Mouse (Mus musculus) erythroblast, embryonic 14.5 days (primary cell): Measurements from ENCODE around the gene Cacna1a. TPM values are rescaled to one million over a fixed set of nuclear protein-coding genes. Genes with fewer than 3 reads are reported as not detected.

Experiments
- H3K27me3 ChIP-seq: 2 replicates; pipeline ENCODE4 v1.6.1; 2012; ENCODE audit warnings: inconsistent platforms; ENCODE audit not compliant: control insufficient read depth
- H3K36me3 ChIP-seq: 2 replicates; pipeline ENCODE4 v1.6.1; 2012; ENCODE audit warnings: mild to moderate bottlenecking, inconsistent platforms; ENCODE audit not compliant: control insufficient read depth
- H3K4me1 ChIP-seq: 2 replicates; pipeline ENCODE4 v1.6.1; 2012; ENCODE audit warnings: inconsistent platforms; ENCODE audit not compliant: control insufficient read depth
- H3K4me3 ChIP-seq: replicated peaks from 2 replicates; pipeline ENCODE3; 2012; ENCODE audit warnings: moderate library complexity, mild to moderate bottlenecking, inconsistent platforms
- H3K9me3 ChIP-seq: 2 replicates; pipeline ENCODE4 v1.6.1; 2012; ENCODE audit warnings: low read length, inconsistent platforms, mixed read lengths; ENCODE audit not compliant: control insufficient read depth
- GATA1 ChIP-seq: IDR thresholded peaks from 2 replicates; pipeline ENCODE4 v1.6.1; 2012; ENCODE audit warnings: low read length, inconsistent platforms, mixed read lengths
- TAL1 ChIP-seq: IDR thresholded peaks from 3 replicates; pipeline ENCODE4 v1.6.1; 2012; ENCODE audit warnings: low read length, inconsistent platforms, mixed read lengths
- polyA plus RNA-seq: library from polyadenylated mRNA; stranded (reverse); fragments of >175 nt; gene quantifications from 2 replicates; pipeline ENCODE4 v1.2.3, GENCODE M21; 2012

Gene Cacna1a
- polyA plus RNA-seq, 1 experiment, result 0.88 TPM

GRCm38 (mm10) chr8:84633841-84634584 lies 245.8 kb downstream of the Cacna1a start:
- Histone ChIP-seq H3K36me3 (no peaks in the 10 kb centered on the region), H3K9me3 (no peaks in the 10 kb centered on the region), H3K27me3 (peaks cover 28% of the 10 kb centered on the region), H3K4me1 (peaks cover 11% of the 10 kb centered on the region), H3K4me3 (no peak overlapping the region)
- no peak for TF ChIP-seq GATA1
- no peak for TF ChIP-seq TAL1

DNA sequence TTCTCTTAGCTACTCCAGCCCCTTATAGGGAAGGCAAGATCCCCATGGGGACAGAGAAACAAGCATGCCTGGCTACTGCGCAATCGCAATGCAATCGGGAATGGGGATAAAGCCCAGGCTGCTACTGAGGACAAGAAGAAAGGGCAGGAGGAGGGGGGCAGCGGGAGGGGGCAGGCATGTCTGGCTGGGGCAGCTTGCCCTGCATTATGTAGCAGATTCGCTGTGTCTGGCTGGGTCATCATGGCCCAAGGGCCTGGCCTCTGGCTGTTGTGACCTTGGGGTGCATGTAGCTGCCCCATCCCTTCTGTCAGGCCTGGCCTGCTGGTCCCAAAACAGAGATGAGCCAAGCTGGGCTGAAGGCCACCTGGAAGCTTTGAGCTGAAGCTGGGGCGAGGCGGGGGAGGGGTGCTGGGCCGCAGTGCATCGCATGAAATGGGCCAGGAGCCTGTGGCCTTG lies 246.6 kb downstream of the Cacna1a start:
- Histone ChIP-seq H3K9me3 (no peaks in the 10 kb centered on the region), H3K4me1 (peaks cover 8% of the 10 kb centered on the region), H3K36me3 (no peaks in the 10 kb centered on the region), H3K4me3 (no peak overlapping the region), H3K27me3 (peaks cover 28% of the 10 kb centered on the region)
- no peak for TF ChIP-seq GATA1
- no peak for TF ChIP-seq TAL1

DNA sequence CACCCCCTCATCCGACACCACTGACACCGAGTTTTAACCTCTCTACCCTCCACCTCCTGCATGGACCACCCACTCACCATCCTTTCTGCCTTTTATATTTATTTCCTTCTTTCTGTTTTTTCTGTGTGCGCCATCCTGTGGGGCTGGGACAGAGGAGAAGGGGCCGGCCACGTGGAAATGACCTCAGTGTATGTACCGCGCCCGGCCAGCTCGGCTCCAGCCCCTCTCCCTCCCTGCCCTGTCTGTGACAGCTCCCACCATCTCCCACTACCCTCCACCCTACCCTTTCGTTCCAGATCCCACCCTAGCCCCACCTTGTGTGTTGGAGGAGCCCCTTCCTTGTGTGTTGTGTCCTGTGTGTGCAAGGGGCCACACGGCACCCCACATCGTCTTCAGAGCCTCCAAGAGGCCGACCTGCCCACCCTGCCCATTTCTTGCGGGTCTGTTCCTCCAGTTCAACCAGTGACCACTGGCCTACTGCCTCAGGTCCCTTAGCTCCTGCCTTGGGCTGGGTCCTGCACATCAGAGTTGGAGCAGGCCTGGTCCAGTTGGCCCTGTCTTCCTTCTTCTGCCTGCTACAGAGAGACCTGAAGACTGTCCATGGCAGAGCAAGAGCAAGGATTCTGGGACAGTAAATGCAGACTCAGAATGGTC lies 247.3 kb downstream of the Cacna1a start:
- H3K27me3 ChIP-seq, result peaks cover 28% of the 10 kb centered on the region
- H3K4me3 ChIP-seq, result no peak overlapping the region
- peaks cover 11% of the 10 kb centered on the region for H3K4me1 ChIP-seq
- no peaks in the 10 kb centered on the region for H3K36me3 ChIP-seq
- H3K9me3 ChIP-seq, result no peaks in the 10 kb centered on the region
- TF ChIP-seq TAL1 (no peak), GATA1 (no peak)

- H3K27me3 ChIP-seq, result peaks cover 28% of the 10 kb centered on the region
- no peaks in the 10 kb centered on the region for H3K9me3 ChIP-seq
- TF ChIP-seq TAL1 (no peak), GATA1 (no peak)
- H3K4me1 ChIP-seq, result peaks cover 16% of the 10 kb centered on the region
- H3K4me3 ChIP-seq, result no peak overlapping the region
- H3K36me3 ChIP-seq, result no peaks in the 10 kb centered on the region
Observed at GRCm38 (mm10) chr8:84636051-84636691, 247.9 kb downstream of the Cacna1a start.

- H3K27me3 ChIP-seq, result peaks cover 28% of the 10 kb centered on the region
- H3K9me3 ChIP-seq, result no peaks in the 10 kb centered on the region
- TF ChIP-seq GATA1, result no peak
- TF ChIP-seq TAL1, result no peak
- peaks cover 29% of the 10 kb centered on the region for H3K4me1 ChIP-seq
- peak overlapping the region; percentile 82 for H3K4me3 ChIP-seq
- no peaks in the 10 kb centered on the region for H3K36me3 ChIP-seq
Observed at GRCm38 (mm10) chr8:84637946-84638554, 249.8 kb downstream of the Cacna1a start.

DNA sequence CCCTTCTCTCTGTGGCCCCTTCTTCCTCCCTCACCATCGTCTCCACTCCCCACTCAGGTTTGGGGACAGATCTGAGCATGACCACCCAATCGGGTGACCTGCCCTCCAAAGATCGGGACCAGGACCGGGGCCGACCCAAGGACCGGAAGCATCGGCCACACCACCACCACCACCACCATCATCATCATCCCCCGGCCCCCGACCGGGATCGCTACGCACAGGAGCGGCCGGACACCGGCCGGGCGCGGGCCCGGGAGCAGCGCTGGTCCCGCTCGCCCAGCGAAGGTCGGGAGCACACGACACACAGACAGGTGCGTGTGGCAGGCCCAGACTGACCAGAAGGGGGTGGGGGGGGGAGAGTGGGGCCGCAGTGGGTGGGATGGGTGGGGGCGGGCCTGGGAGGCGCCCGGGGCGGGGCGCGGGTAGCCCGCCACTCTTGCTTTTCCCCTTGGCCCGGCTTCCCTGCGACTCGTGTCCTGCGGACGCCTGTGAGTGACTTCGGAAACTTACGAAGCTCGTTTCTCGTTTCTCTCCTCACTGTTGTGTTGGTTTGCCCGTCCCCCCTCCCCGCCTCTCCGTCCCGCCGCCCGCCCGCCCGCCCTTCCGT lies 250.4 kb downstream of the Cacna1a start:
- H3K36me3 ChIP-seq, result no peaks in the 10 kb centered on the region
- H3K9me3 ChIP-seq, result no peaks in the 10 kb centered on the region
- peak overlapping the region; percentile 82 for H3K4me3 ChIP-seq
- TF ChIP-seq GATA1, result no peak
- TF ChIP-seq TAL1, result no peak
- H3K4me1 ChIP-seq, result peaks cover 29% of the 10 kb centered on the region
- peaks cover 28% of the 10 kb centered on the region for H3K27me3 ChIP-seq

DNA sequence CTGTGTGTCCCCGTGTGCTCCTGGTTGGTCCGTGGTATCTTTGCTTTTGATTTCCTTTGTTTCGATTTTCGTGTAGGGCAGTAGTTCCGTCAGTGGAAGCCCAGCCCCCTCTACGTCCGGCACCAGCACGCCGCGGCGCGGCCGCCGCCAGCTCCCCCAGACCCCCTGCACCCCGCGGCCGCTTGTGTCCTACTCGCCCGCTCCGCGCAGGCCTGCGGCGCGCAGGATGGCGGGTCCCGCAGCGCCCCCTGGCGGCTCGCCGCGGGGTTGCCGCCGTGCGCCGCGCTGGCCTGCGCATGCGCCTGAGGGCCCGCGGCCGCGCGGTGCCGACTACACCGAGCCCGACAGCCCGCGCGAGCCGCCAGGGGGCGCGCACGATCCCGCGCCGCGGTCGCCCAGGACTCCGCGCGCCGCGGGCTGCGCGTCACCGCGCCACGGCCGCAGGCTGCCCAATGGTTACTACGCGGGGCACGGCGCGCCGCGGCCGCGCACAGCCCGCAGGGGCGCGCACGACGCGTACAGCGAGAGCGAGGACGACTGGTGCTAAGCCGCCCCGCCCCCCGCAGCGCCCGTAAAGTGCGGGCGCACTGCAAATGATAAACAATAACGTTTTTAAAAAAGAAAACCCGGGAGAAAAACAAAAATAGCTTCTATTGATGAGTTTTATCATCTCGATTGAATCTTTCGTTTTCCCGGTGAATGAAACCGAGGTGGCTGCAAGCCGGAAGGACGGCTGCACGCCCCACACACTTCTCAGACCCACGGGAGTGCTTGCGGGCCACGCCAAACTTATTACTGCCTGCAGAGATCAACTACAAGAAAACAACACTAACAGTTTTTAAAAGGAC lies 251.1 kb downstream of the Cacna1a start:
- Histone ChIP-seq H3K27me3 (peaks cover 28% of the 10 kb centered on the region), H3K4me3 (peak overlapping the region; percentile 82), H3K9me3 (no peaks in the 10 kb centered on the region), H3K4me1 (peaks cover 29% of the 10 kb centered on the region), H3K36me3 (no peaks in the 10 kb centered on the region)
- TF ChIP-seq TAL1 (no peak), GATA1 (no peak)

DNA sequence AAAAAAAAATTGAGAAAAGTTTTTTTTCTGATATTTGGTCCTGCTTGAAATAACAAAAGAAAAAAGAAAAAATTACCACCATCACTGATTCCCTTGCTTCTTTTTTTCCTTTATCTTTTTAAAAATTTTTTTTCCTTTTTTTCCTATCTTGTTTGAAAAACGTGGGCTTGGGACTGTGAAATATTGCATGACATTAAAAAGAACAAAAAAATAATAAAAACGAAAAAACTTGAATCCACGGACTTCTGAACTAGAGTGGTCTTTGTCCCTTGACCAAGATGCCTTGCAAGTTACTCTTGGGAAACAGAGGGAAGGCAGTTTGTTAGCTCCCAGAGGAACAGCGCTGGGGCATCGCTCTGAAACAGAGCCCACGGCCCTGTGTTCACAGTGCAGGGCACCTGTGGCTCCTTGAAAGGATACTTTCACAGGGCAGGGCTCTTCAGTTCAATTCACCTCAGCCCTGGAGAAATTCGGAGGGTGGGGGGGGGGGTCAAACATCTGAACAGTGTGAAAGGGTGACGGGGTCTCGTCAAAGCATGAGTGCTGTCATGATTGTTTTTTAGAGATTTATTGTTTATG lies 251.9 kb downstream of the Cacna1a start:
- Histone ChIP-seq H3K4me3 (peak overlapping the region; percentile 82), H3K27me3 (peaks cover 28% of the 10 kb centered on the region), H3K9me3 (no peaks in the 10 kb centered on the region), H3K36me3 (no peaks in the 10 kb centered on the region), H3K4me1 (peaks cover 29% of the 10 kb centered on the region)
- TF ChIP-seq TAL1, result no peak
- no peak for TF ChIP-seq GATA1
